Mouse (Mus musculus): ENCODE measurements at regions not wholly inside any gene's neighbourhood (a gene's known extent, or its start where the extent isn't known, plus 50 kb on each side); places are given as distances from the start of the nearest gene placed in this dataset.

DNA sequence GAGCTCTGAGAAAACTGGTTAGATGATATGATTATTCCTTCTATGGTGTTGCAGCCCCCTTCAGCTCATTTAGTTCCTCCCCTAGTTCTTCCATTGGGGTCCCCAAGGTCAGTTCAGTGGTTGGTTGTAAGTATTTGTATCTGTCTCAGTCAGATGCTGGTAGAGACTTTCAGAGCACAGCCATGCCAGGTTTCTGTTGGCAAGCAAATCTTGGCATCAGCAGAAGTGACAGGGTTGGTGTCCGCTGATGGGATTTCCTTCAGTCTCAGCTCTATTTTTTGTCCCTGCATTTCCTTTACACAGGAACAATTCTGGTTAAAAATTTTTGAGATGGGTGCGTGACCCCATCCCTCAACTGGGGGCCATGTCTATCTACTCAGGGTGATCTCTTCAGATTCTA lies 55.3 kb upstream of the Spaca1 start:
- no peak for ATAC-seq (replicated peaks; ENCODE audit: poor library complexity, severe bottlenecking)

DNA sequence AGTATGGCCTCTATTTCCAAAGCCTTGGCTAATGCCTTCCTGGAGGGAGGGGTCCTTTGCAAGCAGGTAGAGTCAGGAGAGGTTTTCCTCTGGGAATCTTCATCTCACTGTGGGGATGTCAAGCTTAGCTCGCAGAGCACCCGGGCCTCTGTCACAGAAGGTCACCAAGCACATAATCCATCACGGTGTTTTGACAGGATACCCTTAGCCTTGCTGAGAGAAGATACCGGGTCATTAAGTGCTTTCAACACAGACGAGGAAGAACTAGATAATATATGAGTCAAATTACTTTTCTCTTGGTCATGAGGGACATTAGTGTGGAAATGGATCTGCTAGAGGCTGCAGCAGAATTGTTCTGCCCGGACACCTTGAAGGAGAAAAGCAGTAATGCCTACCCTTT lies 64.3 kb upstream of the Spaca1 start:
- ATAC-seq (replicated peaks; ENCODE audit: poor library complexity, severe bottlenecking): no peak

DNA sequence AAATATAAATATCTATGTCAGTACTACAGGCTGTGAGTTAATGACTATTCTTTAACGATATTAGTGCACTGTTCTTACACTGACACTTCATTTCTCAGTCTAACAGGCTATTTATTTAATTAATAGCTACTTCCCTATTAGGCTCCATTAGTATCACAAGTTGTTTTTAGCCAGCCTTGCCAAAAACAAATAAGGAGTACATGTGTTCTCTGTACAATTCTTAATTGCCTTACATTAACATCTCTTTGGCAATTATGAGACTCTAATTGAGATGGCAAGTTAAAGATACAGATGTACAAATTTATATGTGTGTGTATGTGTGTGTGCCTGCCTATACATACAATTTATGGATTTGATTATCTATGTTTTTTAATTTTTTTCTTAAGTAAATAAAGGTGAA lies 67.1 kb upstream of the Spaca1 start:
- ATAC-seq (replicated peaks; ENCODE audit: poor library complexity, severe bottlenecking): no peak

DNA sequence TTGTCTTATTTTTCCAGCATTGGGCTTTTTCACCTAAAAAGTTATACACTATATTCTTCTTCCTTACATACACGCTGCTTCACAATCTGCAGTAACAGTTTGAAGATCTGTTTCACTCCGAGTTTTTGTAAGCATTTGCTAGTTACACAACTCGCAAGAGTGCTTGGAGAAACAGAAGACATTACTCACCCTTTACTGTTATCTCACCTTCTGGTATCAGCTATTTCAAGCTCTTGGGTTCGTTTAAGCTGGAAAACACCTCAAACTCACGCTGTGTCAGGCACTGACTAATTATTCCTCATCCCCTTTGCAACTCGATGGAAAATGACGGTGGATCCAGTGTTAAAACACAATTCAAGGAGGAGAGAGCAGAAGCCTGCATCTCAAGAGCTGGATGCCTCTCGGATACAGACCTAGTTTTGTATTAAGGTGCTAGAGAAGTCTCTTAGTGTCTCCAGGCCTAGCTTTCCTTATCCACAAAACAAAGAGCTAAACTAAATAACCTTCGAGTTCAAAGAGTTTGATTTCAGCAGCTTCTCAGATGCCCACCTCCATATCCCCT lies 73.0 kb upstream of the Spaca1 start:
- no peak for ATAC-seq (replicated peaks; ENCODE audit: poor library complexity, severe bottlenecking)

DNA sequence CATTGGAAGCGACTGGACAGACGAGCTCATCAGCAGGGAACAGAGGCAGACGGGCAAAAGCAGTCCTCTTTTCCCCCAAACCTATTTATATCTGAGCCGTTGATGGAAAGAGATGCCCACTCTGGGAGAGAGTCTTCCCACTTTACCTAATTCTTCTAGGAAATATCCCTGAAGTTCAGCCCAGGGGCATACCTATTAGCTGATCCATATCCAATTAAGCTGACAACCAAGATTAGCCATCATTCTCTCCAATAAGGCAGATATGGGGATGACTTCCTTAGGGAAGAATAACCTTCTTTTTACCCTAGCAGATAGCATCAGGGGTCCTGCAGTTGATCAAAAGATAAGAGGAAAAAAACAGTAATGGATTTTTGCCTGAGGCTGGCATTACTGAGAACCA lies 78.2 kb upstream of the Spaca1 start:
- no peak for ATAC-seq (replicated peaks; ENCODE audit: poor library complexity, severe bottlenecking)

DNA sequence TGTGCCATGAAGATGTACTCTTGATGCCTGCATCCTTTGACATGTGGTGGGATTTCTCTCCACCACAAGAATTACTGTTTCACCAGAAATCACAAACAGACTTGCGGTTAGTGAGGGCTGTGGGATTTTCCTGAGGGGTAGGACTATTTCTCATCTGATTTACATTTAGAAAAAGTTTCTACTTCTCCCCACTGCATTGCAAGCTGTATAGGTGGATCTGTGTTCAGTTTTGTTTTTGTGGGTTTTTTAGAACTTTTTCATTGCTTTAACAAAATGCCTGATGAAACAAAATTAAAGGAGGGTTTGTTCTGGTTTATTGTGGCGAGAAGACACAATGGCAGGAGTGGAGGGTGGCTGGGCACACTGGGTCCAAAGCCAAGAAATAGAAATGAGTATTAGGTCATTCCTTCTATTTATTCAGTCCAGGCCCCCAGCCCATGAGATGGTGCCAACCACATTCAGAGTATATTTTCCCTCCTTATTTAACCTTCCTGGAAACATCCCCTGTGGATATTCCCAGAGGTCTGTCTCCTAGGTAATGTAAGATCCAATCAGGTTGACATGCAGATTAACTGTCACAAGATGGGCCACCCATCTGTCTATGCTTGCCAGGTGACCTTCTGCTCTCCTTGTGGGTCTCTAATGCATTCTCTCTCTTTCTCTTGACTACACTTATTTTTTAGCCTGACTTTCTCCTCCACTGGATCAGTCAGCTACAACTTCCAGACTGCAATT lies 96.3 kb upstream of the Spaca1 start:
- ATAC-seq (replicated peaks; ENCODE audit: poor library complexity, severe bottlenecking): no peak

DNA sequence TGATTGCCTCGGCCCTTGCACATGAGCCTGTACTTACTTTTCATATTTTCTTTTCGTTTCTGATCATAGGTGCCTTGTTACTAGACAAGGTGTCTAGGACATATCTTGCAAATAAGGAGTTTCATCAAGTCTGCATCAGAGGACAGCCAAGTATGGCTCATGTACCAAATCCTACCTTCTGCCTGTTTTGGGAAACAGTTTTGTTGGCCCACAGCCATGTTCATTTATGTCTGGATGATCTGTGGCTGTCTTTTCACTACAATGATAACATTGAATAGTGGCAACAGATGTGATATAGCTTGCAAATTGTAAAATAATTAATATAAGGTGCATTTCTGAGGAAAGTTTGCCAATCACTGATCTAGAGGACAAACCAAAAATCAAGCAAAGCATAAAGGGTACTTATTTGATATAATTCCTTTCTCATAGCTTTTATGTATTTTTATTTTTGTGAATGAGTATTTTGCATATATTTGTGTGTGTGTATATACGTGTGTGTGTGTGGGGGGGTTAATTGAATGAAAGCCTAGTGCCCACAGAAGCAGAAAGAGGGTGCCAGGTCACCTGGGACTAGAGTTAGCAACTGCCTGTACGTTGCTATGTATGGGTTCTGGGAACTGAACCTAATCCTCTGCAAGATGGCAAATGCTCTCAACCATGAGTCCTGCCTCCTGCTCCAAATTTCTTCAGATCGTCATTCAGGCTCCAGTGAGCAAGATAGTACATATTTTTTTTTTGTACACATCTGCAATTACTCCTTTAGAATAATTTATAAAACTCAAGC lies 99.2 kb upstream of the Spaca1 start:
- no peak for ATAC-seq (replicated peaks; ENCODE audit: poor library complexity, severe bottlenecking)

DNA sequence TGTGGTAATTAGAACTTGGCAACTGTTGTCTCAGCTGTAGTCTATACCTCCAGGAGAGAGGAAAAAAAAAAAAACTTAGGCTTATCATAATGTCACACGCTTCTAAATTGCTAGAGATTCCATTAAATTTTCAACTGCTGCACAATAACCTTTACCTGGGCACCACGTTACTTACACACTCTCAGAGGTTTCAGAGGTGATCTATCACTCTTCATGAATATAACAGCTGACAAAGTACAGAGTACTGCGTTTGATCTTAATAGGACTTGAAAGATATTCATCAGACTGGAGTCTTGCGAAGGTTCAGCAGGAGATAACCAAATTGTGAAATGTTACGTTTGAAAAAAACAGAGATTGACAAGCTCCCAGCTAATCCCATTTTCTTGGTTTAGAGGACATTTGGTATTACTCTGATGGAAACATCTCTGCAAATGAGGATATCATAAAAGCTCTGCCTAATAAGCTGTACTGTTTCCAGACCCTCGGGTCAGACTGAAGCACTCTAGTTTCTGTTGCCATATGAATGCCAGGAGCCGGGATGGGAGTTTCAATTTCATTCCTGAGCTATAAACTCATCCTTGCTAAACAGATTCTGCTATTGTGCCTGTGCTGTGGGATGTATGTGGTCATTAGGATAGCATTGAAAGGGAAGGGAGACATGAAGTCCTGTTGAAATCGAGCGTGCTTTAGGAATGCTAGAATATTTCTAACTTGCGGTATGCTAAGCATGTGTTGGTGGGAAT lies 101.8 kb upstream of the Spaca1 start:
- no peak for ATAC-seq (replicated peaks; ENCODE audit: poor library complexity, severe bottlenecking)

DNA sequence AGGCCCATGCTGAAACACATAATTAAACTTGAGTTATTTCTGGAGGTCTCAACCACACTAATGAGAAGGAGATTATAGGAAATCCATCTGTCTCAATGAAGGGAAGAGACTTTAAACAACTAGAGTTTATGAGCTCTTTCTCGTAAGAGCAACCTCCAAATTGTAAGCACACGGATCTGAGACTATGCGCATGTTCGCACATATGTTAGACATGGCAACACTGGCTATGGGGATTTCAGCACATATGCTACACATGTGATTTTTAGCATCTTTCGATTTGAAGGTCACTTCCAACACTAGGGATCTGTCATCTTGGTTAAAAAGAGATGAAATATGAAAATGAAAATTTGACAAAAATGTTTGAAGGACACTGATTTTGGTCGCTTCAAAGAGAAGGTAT lies 105.5 kb upstream of the Spaca1 start:
- no peak for ATAC-seq (replicated peaks; ENCODE audit: poor library complexity, severe bottlenecking)

DNA sequence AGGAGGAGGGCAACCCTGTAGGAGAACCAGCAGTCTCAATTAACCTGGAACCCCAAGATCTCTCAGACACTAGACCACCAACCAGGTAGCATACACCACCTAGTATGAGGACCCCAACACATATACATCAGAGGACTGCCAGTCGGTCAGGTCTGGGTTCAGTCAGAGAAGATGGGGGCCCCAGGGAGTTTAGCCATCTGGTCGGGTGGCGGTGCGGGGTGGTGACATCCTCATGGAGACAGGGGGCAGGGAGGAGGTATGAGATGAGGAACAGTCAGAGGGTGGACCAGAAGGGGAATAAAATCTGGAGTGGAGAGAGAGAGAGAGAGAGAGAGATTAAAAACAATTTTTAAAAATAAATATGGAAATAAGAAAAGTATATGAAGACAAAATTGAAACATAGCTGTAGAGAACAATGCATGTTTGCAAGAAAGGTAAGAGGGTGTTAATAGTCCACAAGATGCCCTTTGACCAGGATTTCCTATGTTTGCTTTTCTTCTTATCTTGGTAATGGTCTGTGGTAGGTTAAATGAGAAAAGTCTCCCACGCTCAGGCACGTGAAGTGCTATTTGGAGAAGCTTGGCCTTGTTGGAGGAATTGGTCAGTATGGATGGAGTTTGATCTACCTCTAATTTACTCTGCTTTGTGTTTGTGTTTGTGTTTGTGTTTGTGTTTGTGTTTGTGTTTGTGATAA lies 108.0 kb upstream of the Spaca1 start:
- ATAC-seq (replicated peaks; ENCODE audit: poor library complexity, severe bottlenecking): no peak

DNA sequence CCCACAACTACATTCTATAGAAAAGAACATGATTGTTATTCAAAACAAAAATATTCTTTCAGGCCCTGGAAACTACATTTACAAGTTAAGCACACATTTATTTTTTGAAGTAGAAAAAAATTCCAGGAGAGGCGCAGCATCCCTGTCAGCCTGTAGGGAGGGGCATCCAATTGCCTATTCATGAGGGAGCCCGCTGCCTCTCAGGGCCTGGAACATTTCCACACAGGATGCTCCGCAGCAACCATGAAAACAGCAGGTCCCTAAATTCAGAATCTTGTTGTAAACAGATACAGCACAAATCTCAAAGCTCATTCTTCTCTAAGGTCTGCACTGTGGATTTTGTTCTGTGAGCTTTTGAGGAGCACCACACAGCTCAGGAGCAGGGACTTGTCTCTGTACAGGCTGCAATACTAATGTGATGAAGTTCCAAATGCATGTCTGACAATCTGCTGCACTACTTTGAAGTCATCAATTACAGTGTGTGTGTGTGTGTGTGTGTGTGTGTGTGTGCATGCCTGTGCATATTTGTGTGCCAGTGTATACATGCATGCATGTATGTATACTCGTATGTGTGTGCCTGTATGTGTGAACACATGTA lies 121.4 kb upstream of the Spaca1 start:
- ATAC-seq (replicated peaks; ENCODE audit: poor library complexity, severe bottlenecking): no peak

DNA sequence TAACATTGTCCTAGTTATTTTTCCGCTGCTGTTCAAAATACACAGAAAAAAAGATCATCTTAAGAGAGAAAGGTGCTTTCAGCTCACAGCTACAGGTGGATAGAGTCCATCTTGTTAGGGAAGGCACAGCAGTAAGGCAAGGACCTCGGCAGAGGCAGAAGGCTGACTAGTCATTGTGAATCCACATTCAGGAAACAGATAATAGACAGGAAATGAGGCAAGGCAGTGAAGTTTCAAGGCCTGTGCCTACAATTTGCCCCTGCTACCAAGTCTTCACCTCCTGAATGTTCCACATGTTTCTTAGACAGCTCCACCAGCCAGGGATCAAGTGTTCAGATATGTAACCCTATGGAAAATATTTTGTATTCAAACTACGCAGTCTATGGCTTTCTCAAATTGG lies 122.0 kb upstream of the Spaca1 start:
- ATAC-seq (replicated peaks; ENCODE audit: poor library complexity, severe bottlenecking): 0 out of 2 replicates have a peak, but pooled peaks have one; percentile 33

DNA sequence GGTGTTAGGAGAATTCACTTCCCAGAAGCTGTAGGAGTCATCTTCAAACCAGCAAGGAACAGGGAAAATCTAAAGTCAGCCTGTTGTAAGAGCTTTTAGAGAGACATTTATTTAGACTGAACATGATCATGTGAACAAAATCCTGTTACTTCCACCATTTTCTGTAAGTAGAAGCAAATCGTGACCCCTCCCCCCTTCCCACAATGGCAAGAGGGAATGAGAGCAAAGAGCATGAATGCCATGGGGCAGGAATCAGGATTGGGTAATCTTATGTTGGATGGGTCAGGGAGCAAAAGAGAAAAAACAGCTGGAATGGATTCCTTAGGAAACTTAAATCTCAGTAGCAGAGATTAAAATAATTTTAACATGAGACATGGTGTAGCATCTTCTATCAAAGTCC lies 127.4 kb upstream of the Spaca1 start:
- ATAC-seq (replicated peaks; ENCODE audit: poor library complexity, severe bottlenecking): no peak

DNA sequence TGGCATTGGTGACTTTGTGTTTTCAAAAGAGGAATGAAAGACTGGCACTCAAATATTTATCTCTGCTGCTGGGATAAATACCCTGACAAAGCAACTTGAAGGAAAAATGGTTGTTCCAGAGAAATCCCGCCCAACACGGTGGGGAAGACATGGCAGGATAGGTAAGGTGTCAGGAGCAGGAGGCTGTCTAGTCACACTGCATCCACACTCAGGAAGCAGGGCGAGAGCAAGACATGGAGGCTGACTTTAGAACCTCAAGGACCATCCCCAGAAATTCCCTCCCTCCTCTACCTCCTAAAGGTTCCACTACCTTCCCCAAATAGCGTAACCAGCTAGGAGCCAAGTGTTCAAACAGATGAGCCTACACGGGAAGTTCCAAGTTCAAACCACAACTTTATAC lies 136.5 kb upstream of the Spaca1 start:
- ATAC-seq (replicated peaks; ENCODE audit: poor library complexity, severe bottlenecking): no peak

DNA sequence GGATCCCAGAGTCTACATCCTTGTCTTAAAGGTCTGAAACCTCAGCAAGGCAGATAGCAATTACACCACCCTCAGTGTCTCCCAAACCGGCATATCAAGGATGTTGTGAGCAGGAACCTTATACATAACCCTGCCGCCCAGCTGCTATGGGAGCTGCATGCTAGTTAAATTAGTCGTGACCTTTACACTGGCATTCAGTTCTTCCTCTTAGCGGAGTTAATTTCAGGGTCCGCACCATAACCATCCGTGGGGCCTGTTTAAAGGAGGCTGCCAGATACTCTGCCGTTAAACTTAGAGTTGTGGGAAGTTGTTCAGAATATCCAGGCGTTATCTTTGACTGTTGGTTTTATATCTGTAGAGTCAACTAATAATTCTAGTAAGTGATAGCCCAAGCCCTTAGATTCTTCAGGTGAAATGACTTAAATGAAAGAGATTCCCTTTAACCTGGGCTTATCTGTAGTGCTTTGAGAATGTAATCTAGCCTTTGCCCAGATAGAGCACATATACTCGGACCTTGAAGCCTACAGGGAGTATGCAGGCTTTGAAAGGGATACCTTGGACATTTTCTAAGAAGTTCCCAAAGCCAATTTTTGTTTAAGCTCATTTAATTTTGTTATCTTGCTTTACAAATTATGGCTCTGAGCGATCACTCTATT lies 153.3 kb upstream of the Spaca1 start:
- ATAC-seq (replicated peaks; ENCODE audit: poor library complexity, severe bottlenecking): no peak

DNA sequence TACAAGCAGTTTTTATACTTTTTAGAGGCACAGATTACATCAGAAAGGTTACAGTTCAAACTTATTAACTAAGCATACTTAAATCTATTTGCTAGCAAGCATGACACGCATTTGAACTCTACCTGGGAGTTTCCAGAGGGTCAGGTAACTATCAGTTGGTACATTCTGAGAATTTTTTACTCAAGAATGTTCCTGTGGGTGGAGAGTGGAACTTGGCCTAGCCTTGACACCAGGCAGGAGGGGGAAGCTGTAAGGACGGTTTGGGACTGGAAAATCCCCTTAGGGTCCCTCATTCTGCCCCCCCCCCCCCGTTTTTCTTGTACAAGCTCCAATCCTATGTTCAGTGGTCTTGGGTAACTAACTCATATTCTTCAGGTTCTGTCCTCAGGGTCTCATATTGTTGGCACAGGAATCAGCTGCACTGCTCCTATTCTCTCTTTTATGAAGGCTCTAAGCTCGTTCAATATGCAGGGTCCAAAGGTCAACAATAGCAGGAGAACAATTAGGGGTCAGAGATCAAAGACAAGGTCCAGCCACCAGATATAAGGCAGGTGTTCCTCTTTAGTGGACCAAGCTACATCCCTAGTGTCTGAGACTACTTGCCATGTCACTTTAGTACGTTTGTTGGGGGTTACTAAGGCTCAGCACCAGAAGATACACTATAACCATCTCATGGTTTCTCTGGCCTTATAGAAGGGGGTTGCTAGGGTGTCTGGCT lies 159.3 kb upstream of the Spaca1 start:
- ATAC-seq (replicated peaks; ENCODE audit: poor library complexity, severe bottlenecking): no peak

DNA sequence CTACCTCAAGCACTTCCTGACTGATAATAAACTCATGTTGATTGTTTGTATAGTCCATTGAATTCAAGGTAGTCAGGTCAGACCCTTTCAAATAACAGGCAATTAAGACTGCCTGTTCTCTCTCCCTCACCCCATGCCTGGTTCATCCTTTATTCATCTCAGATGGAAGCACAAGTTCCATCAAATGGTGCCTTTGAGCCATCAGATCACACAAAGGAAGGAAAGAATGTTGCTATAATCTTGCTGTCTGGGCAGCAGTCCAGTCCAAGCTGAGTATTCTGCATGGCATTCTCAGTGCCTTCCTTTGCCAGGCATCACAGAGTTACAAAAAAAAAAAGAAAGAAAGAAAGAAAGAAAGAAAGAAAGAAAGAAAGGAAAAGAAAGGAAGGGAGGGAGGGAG lies 163.7 kb upstream of the Spaca1 start:
- no peak for ATAC-seq (replicated peaks; ENCODE audit: poor library complexity, severe bottlenecking)

DNA sequence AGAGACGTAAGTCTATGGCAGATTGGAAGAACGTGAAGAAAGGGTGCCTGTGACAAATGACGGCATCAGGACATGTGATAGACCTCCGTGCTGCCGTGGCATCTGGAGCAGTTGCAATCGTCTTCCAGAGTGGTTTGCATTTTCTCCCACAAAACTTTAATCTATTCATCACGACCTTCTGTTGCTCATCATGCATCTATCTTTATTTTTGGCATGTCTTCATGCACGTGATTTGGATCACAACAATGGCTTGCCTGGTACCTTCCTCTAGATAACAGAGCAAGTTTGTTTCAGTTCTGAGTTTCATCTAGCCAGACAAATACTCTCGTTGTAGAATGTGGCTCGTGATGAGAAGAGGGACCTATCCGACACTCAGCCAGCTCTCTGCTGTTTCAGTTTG lies 164.4 kb upstream of the Spaca1 start:
- ATAC-seq (replicated peaks; ENCODE audit: poor library complexity, severe bottlenecking): no peak

DNA sequence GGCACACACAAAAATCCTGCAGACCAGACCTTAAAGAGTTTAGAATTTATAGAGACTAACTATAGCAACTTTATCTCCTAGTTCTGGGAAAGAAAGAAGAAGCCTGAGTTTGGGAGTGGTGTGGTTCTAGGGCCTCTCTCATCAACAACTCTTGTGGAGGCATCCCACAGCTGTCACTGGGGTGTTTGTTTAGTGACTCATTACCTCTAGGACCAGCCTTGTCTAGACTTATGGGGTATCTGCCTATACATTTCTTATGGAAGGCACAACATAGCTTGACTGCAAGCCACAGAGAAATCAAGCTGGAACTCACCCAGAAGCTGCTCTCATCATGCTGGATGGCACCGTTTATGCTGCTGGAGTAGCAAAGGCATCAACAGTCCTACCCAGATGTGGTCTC lies 171.9 kb upstream of the Spaca1 start:
- no peak for ATAC-seq (replicated peaks; ENCODE audit: poor library complexity, severe bottlenecking)
